Mouse (Mus musculus): Measurements from ENCODE around the gene Pkdrej.

DNA sequence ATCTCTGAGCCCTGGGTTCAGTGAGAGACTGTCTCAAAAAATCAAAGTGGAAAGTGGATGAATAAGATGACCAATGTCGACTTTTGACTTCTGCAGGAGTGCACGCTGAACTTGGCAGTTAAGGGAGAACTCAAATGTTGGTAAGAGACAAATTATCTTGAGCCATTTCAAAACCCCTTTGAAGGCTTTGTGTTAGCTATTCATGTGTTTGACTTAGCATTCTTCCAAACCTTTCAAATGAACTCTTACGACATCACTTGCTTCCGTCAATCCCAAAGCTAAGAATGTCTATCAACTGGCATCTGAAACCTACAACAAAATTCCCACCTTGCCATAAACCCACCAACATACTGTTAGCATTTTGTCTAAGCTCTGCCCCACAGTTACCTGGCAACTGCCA is 6.5 kb upstream of the Pkdrej start:
- TF ChIP-seq CTCF (IDR thresholded peaks at IDR 0.05; ENCODE audit: extremely low read depth, insufficient read depth, low read length) (no peak), POLR2A (IDR thresholded peaks at IDR 0.05; ENCODE audit: extremely low read depth, insufficient read depth, low read length) (no peak)
